Mouse (Mus musculus): ENCODE data around the gene Cmbl. TPM values are rescaled to one million over a fixed set of nuclear protein-coding genes. Genes with fewer than 3 reads are reported as not detected.

The Cmbl gene
- polyA plus RNA-seq, 1 experiment, result not detected

- Histone ChIP-seq H3K27me3 (replicated peaks) (no peaks in the 10 kb centered on the region), H3K9me3 (peaks cover 27% of the 10 kb centered on the region), H3K4me1 (peaks cover 19% of the 10 kb centered on the region), H3K4me3 (replicated peaks) (no peak overlapping the region), H3K36me3 (replicated peaks; ENCODE audit: low read length) (no peaks in the 10 kb centered on the region)
- no peak for TF ChIP-seq FLI1 (IDR thresholded peaks at IDR 0.05; ENCODE audit: low read length)
- no peak for TF ChIP-seq GATA1 (IDR thresholded peaks at IDR 0.05; ENCODE audit: borderline replicate concordance, low read length)
Measured at GRCm38 (mm10) chr15:31561976-31562375, 3.2 kb upstream of the Cmbl start.

GRCm38 (mm10) chr15:31562847-31563246, 2.3 kb upstream of the Cmbl start:
- Histone ChIP-seq H3K4me3 (replicated peaks) (no peak overlapping the region), H3K9me3 (peaks cover 23% of the 10 kb centered on the region), H3K36me3 (replicated peaks; ENCODE audit: low read length) (no peaks in the 10 kb centered on the region), H3K4me1 (peaks cover 22% of the 10 kb centered on the region), H3K27me3 (replicated peaks) (no peaks in the 10 kb centered on the region)
- no peak for TF ChIP-seq FLI1 (IDR thresholded peaks at IDR 0.05; ENCODE audit: low read length)
- no peak for TF ChIP-seq GATA1 (IDR thresholded peaks at IDR 0.05; ENCODE audit: borderline replicate concordance, low read length)

- Histone ChIP-seq H3K36me3 (replicated peaks; ENCODE audit: low read length) (no peaks in the 10 kb centered on the region), H3K4me3 (replicated peaks) (no peak overlapping the region), H3K27me3 (replicated peaks) (no peaks in the 10 kb centered on the region), H3K9me3 (peaks cover 22% of the 10 kb centered on the region), H3K4me1 (peaks cover 29% of the 10 kb centered on the region)
- TF ChIP-seq FLI1 (IDR thresholded peaks at IDR 0.05; ENCODE audit: low read length) (no peak), GATA1 (IDR thresholded peaks at IDR 0.05; ENCODE audit: borderline replicate concordance, low read length) (no peak)
Measured at GRCm38 (mm10) chr15:31563577-31564546, 1.3 kb upstream of the Cmbl start.

GRCm38 (mm10) chr15:31565786-31566185, 597 bp downstream of the Cmbl start:
- Histone ChIP-seq H3K4me1 (peaks cover 46% of the 10 kb centered on the region), H3K4me3 (replicated peaks) (no peak overlapping the region), H3K36me3 (replicated peaks; ENCODE audit: low read length) (no peaks in the 10 kb centered on the region), H3K9me3 (peaks cover 13% of the 10 kb centered on the region), H3K27me3 (replicated peaks) (peaks cover 2% of the 10 kb centered on the region)
- no peak for TF ChIP-seq GATA1 (IDR thresholded peaks at IDR 0.05; ENCODE audit: borderline replicate concordance, low read length)
- no peak for TF ChIP-seq FLI1 (IDR thresholded peaks at IDR 0.05; ENCODE audit: low read length)

DNA sequence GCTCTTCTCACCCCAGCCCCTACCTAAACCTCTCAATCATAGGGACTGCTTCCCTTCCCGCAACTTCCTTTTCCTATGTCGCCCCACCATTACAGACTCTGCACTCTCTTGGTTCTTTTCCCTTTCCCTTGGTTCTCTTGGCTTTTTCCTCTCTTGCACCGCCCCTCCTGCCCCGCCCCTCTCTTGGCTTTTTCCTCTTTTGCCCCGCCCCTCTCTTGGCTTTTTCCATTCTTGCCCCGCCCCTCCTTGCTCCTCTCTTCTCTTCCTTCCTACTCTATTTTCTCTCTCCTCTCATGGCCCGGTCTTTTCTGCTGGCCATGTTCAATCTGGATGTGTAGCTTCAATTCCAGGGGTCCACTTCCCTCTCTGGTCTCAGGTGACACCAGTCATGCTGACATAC, 2.2 kb downstream of the Cmbl start:
- peaks cover 1% of the 10 kb centered on the region; the same call in 1 of the 2 replicates for H3K9me3 ChIP-seq
- no peak overlapping the region for H3K4me3 ChIP-seq (replicated peaks)
- no peaks in the 10 kb centered on the region for H3K36me3 ChIP-seq (replicated peaks; ENCODE audit: low read length)
- H3K27me3 ChIP-seq (replicated peaks), result peaks cover 2% of the 10 kb centered on the region
- peaks cover 62% of the 10 kb centered on the region for H3K4me1 ChIP-seq
- TF ChIP-seq FLI1 (IDR thresholded peaks at IDR 0.05; ENCODE audit: low read length) (no peak), GATA1 (IDR thresholded peaks at IDR 0.05; ENCODE audit: borderline replicate concordance, low read length) (no peak)

GRCm38 (mm10) chr15:31568581-31568996, 3.4 kb downstream of the Cmbl start:
- Histone ChIP-seq H3K27me3 (replicated peaks) (peaks cover 2% of the 10 kb centered on the region), H3K36me3 (replicated peaks; ENCODE audit: low read length) (no peaks in the 10 kb centered on the region), H3K4me1 (peaks cover 64% of the 10 kb centered on the region), H3K4me3 (replicated peaks) (no peak overlapping the region), H3K9me3 (no peaks in the 10 kb centered on the region)
- TF ChIP-seq GATA1 (IDR thresholded peaks at IDR 0.05; ENCODE audit: borderline replicate concordance, low read length), result no peak
- TF ChIP-seq FLI1 (IDR thresholded peaks at IDR 0.05; ENCODE audit: low read length), result no peak

DNA sequence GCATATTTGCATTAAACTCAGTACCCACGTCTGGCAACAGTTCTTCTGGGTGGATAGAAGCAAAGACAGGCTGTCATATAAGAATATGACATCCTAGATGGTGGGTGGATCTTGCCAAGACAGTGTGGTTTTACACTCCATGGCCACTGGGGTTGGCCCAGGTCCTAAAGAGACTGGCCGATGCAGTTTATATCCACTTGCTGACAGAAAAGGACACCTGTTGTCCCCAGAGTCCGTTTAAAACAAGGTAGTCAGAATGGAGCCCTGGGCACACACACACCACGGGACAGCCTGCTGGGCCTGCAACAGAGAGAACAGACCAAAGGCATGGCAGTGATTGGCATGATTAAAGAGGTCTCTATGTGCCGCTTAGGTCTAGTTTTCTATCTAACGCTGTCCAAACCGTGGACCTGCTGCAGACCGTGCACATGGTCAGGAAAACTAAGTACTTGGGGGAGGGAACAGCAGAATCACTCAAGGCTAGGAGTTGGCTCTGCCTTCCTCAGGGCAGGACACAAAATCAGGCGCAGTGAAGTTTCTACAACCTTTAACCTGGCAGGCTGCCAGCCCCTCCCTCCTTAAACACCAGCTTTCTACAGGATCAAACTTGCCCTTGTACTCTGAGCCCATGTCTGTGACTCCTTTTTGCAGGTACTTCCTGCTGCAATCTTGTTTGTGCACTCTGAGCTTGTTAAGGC, 4.3 kb downstream of the Cmbl start:
- H3K9me3 ChIP-seq, result no peaks in the 10 kb centered on the region
- peaks cover 2% of the 10 kb centered on the region for H3K27me3 ChIP-seq (replicated peaks)
- H3K36me3 ChIP-seq (replicated peaks; ENCODE audit: low read length), result no peaks in the 10 kb centered on the region
- no peak overlapping the region for H3K4me3 ChIP-seq (replicated peaks)
- peaks cover 60% of the 10 kb centered on the region for H3K4me1 ChIP-seq
- TF ChIP-seq GATA1 (IDR thresholded peaks at IDR 0.05; ENCODE audit: borderline replicate concordance, low read length) (no peak), FLI1 (IDR thresholded peaks at IDR 0.05; ENCODE audit: low read length) (no peak)

DNA sequence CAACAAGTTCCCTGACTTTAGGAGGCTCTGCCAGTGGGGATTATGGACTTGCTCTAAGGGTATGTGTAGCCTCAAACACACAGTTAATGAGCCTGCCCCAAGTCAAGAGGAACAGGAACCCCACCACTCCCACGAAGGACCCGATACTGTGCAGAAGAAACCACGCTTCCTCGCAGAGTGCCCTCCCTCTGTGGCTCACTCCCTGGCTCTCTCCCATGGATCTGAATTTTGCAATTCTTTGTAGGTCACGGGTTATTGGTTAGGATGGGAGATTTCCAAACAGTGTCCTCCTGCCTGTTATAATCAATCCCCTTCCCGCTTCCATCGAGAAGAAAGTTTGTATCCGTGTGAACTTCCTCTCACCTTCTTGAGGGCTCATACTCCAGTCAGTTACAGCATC, 5.8 kb downstream of the Cmbl start:
- no peaks in the 10 kb centered on the region for H3K36me3 ChIP-seq (replicated peaks; ENCODE audit: low read length)

GRCm38 (mm10) chr15:31571906-31572722, 6.9 kb downstream of the Cmbl start:
- no peaks in the 10 kb centered on the region for H3K9me3 ChIP-seq
- peaks cover 2% of the 10 kb centered on the region for H3K27me3 ChIP-seq (replicated peaks)
- TF ChIP-seq GATA1 (IDR thresholded peaks at IDR 0.05; ENCODE audit: borderline replicate concordance, low read length) (no peak), FLI1 (IDR thresholded peaks at IDR 0.05; ENCODE audit: low read length) (no peak)
- H3K4me1 ChIP-seq, result peaks cover 54% of the 10 kb centered on the region
- no peak overlapping the region for H3K4me3 ChIP-seq (replicated peaks)
- no peaks in the 10 kb centered on the region for H3K36me3 ChIP-seq (replicated peaks; ENCODE audit: low read length)

More for the DNA sequence above, 5.8 kb downstream of the Cmbl start:
- Histone ChIP-seq H3K27me3 (replicated peaks) (peaks cover 2% of the 10 kb centered on the region), H3K4me1 (peaks cover 56% of the 10 kb centered on the region), H3K4me3 (replicated peaks) (no peak overlapping the region), H3K9me3 (no peaks in the 10 kb centered on the region)
- no peak for TF ChIP-seq GATA1 (IDR thresholded peaks at IDR 0.05; ENCODE audit: borderline replicate concordance, low read length)
